Mouse (Mus musculus): Measurements from ENCODE around the gene Ctdsp1.

Gene Ctdsp1

GRCm38 (mm10) chr1:74444538-74444937, 53.2 kb downstream of the Ctdsp1 start:
- no peak for DNase-seq (ENCODE audit: low spot score in 2 of 2)

Measured in cerebellum, postnatal 4 days (tissue).